Mouse (Mus musculus) right cerebral cortex, postnatal 4 days (tissue): ENCODE data around the gene Colq.
A peak's percentile ranks its signal among the peaks of the same experiment; 100 is the strongest.

Source experiments
- DNase-seq: peaks from one replicate; pipeline ENCODE4 v3.0.0-alpha.2; 2022

The Colq gene

GRCm38 (mm10) chr14:31521318-31521717, 69.8 kb downstream of the Colq start:
- no peak for DNase-seq

- no peak for DNase-seq
These were observed 72.0 kb downstream of the Colq start for GRCm38 (mm10) chr14:31519165-31519564.

- no peak for DNase-seq
These were observed 75.2 kb downstream of the Colq start for GRCm38 (mm10) chr14:31515895-31516294.

- DNase-seq, result no peak
These were observed 80.8 kb downstream of the Colq start for GRCm38 (mm10) chr14:31510322-31510721.

- DNase-seq, result peak; percentile 16
These were observed 81.2 kb downstream of the Colq start for GRCm38 (mm10) chr14:31509911-31510310.

- DNase-seq, result no peak
These were observed 84.7 kb downstream of the Colq start for GRCm38 (mm10) chr14:31506456-31506855.

GRCm38 (mm10) chr14:31503406-31503805, 87.7 kb downstream of the Colq start:
- no peak for DNase-seq

- no peak for DNase-seq
These were observed 91.6 kb downstream of the Colq start for GRCm38 (mm10) chr14:31499526-31499925.

GRCm38 (mm10) chr14:31496241-31496646, 94.9 kb downstream of the Colq start:
- DNase-seq, result no peak

GRCm38 (mm10) chr14:31495538-31495937, 95.6 kb downstream of the Colq start:
- no peak for DNase-seq

GRCm38 (mm10) chr14:31494975-31495455, 96.1 kb downstream of the Colq start, which contains the start of gene Mettl6:
Gene Mettl6 (minus strand): TSS chr14:31495040.
- peak; percentile 84 for DNase-seq

GRCm38 (mm10) chr14:31494349-31494974, 96.7 kb downstream of the Colq start, which contains the start of gene Eaf1:
Gene Eaf1 (plus strand): TSS chr14:31494399.
- no peak for DNase-seq

GRCm38 (mm10) chr14:31493901-31494300, 97.2 kb downstream of the Colq start:
- DNase-seq, result no peak

GRCm38 (mm10) chr14:31488055-31488454, 103.1 kb downstream of the Colq start:
- DNase-seq, result no peak

GRCm38 (mm10) chr14:31486465-31486864, 104.7 kb downstream of the Colq start:
- DNase-seq, result no peak

GRCm38 (mm10) chr14:31482417-31482816, 108.7 kb downstream of the Colq start:
- DNase-seq, result no peak

GRCm38 (mm10) chr14:31473297-31473696, 117.8 kb downstream of the Colq start:
- DNase-seq, result no peak
